Mouse (Mus musculus) limb, embryonic 12.5 days (tissue): ENCODE measurements at regions not wholly inside any gene's neighbourhood (a gene's known extent, or its start where the extent isn't known, plus 50 kb on each side); places are given as distances from the start of the nearest gene placed in this dataset.

ENCODE experiments used
- ATAC-seq: fragments of 200-750 bp; cut with Nextera tagmentation; 2 replicates; pipeline ENCODE4 v1.8.0; 2017; ENCODE audit warnings: low read depth, moderate TSS enrichment; ENCODE audit not compliant: insufficient number of reproducible peaks, insufficient read depth, low FRiP score, low TSS enrichment
- H3K27ac ChIP-seq: fragments of 300-500 bp; sonication (generic); 2 replicates; pipeline ENCODE4 v1.5.1; 2016; ENCODE audit warnings: mild to moderate bottlenecking, moderate library complexity
- H3K27me3 ChIP-seq: fragments of 300-500 bp; sonication (generic); 2 replicates; pipeline ENCODE4 v1.6.1; 2016; ENCODE audit warnings: mild to moderate bottlenecking, moderate library complexity
- H3K36me3 ChIP-seq: fragments of 300-500 bp; sonication (generic); 2 replicates; pipeline ENCODE4 v1.6.1; 2016; ENCODE audit warnings: mild to moderate bottlenecking, moderate library complexity
- H3K4me1 ChIP-seq: fragments of 300-500 bp; sonication (generic); replicated peaks from 2 replicates; pipeline ENCODE4 v1.6.1; 2016
- H3K4me2 ChIP-seq: fragments of 300-500 bp; sonication (generic); 2 replicates; pipeline ENCODE4 v1.6.1; 2016; ENCODE audit warnings: mild to moderate bottlenecking, moderate library complexity
- H3K4me3 ChIP-seq: fragments of 300-500 bp; sonication (generic); replicated peaks from 2 replicates; pipeline ENCODE4 v1.5.1; 2016; ENCODE audit warnings: mild to moderate bottlenecking
- H3K9ac ChIP-seq: fragments of 300-500 bp; sonication (generic); replicated peaks from 2 replicates; pipeline ENCODE4 v1.6.1; 2016; ENCODE audit warnings: mild to moderate bottlenecking, moderate library complexity
- H3K9me3 ChIP-seq: fragments of 300-500 bp; sonication (generic); 2 replicates; pipeline ENCODE4 v1.6.1; 2016; ENCODE audit warnings: mild to moderate bottlenecking, moderate library complexity
- WGBS: fragments of 180-500 bp; shearing (Covaris S2); methylation state at CpG from one replicate; pipeline ENCODE4 v1.1.7; 2016; 5-methylcytosine and 5-hydroxymethylcytosine counted together

DNA sequence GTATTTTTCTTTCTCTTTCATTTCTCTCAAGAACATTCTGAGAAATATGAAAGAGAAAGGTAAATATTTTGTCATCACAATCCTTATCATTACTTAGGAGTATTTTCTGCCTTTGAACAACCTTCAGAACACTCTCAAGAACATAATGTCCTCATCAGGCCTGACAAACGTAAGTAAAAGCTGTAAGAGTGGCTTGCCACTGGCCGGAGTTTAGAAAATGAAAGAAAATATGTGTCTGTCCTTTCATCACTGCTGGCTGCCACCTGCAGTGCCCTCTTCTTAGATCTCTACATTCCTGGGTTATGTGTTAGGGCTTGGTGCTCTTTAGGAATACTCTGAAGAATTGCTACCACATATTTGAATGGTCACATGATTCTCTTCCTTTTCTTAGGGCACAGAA lies 390.2 kb downstream of the 9330182O14Rik start:
- no peaks in the 10 kb centered on the region for H3K36me3 ChIP-seq
- no peak overlapping the region for H3K4me3 ChIP-seq
- H3K27me3 ChIP-seq = no peaks in the 10 kb centered on the region
- ATAC-seq = no peak
- no peaks in the 10 kb centered on the region for H3K9me3 ChIP-seq
- H3K9ac ChIP-seq = no peak overlapping the region
- H3K27ac ChIP-seq = no peak overlapping the region
- WGBS = 61% methylated on average over 2 of the region's 2 CpGs
- H3K4me2 ChIP-seq = no peak overlapping the region
- H3K4me1 ChIP-seq = no peaks in the 10 kb centered on the region

DNA sequence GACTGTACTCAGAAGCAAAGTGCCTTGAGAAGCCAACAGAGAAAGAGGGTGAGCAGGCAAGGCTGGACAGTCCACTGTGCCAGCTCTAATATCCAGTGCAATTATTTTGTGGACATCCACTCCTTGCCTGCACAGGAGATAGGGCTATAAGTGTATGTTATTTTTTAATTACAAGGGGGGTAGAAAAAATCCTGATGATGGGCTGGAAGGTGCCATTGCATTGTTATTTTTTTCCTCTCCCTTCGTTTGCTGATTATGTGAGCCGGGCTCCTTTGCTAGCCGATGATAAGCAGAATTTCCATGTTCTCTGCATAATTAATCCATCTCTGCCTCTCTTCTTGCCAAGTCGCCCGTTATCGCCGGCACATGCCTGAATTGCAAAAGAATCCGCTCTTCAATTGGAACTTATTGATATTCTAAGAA lies 399.3 kb downstream of the 9330182O14Rik start:
- no peak overlapping the region for H3K4me3 ChIP-seq
- H3K27ac ChIP-seq = no peak overlapping the region
- WGBS = 85% methylated on average over 8 of the region's 8 CpGs
- no peaks in the 10 kb centered on the region for H3K36me3 ChIP-seq
- ATAC-seq = no peak
- H3K9me3 ChIP-seq = no peaks in the 10 kb centered on the region
- no peak overlapping the region for H3K9ac ChIP-seq
- H3K4me2 ChIP-seq = no peak overlapping the region
- no peaks in the 10 kb centered on the region for H3K27me3 ChIP-seq
- no peaks in the 10 kb centered on the region for H3K4me1 ChIP-seq

DNA sequence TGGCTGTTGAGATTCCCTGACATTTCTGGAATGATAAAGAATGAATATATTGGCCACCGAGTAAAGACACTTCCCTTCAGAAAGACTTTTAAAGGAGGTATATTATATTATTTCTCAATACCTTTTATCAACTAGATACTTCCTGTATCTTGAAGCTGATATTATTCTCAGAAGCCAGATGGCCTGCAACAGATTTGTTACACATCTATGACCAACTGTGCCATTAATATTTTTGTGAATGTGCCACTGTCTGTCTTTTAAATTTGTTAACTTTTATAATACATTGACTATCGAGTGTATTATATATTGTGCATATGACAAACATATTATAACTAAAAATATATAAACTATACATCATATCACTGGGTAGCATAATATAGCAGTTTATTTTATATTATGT lies 427.5 kb downstream of the 9330182O14Rik start:
- 88% methylated on average over 2 of the region's 2 CpGs for WGBS
- ATAC-seq = no peak
- no peaks in the 10 kb centered on the region for H3K27me3 ChIP-seq

DNA sequence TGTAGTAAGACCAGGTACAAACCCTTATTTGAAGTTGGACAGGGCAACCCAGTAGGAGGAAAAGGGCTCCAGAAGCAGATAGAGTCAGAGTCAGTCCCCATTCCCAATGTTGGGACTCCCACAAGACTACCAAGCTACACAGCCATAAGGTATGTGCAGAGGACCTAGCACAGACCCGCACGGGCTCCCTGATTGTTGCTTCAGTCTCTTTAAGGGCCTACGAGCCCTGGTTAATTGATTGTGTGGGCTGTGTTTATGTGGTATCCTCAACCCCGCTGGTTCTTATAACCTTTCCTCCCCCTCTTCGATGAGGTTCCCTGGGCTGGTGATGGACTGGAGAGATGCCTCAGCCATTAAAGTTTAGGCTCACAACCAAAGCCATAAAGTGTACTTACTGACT lies 431.6 kb downstream of the 9330182O14Rik start:
- H3K27me3 ChIP-seq = no peaks in the 10 kb centered on the region
- H3K4me2 ChIP-seq = no peak overlapping the region
- no peak overlapping the region for H3K27ac ChIP-seq
- H3K9me3 ChIP-seq = no peaks in the 10 kb centered on the region
- WGBS = 32% methylated on average over 5 of the region's 5 CpGs
- no peak overlapping the region for H3K9ac ChIP-seq
- no peaks in the 10 kb centered on the region for H3K36me3 ChIP-seq
- H3K4me1 ChIP-seq = peaks cover 9% of the 10 kb centered on the region
- ATAC-seq = no peak; the same call in 1 of the 2 replicates
- no peak overlapping the region for H3K4me3 ChIP-seq

More for the DNA sequence above, 427.5 kb downstream of the 9330182O14Rik start:
- H3K9me3 ChIP-seq = no peaks in the 10 kb centered on the region
- H3K9ac ChIP-seq = no peak overlapping the region
- no peak overlapping the region for H3K4me3 ChIP-seq
- H3K36me3 ChIP-seq = no peaks in the 10 kb centered on the region
- H3K4me1 ChIP-seq = peaks cover 9% of the 10 kb centered on the region
- no peak overlapping the region for H3K27ac ChIP-seq
- H3K4me2 ChIP-seq = no peak overlapping the region

DNA sequence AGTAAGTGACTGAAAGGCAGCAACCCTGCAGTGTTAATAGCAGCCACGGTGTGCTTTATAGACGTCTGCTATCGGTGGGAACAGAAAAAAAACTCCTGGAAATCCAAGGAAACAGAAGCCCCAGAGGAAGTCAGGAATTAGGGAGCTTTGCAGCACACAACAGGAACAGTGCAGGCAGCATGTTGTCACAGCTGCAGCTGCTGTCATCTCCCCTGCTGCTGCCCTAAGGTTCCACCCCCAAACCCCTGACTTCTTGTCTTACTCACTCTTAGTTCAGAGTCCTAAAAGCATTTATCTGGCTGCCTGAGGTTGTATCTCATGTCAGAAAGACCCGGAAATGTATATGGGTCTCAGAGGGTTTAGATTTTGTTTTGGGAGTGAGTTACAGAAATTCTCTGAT lies 432.3 kb downstream of the 9330182O14Rik start:
- WGBS = 8% methylated on average over 4 of the region's 4 CpGs
- 0 out of 2 replicates have a peak overlapping the region, but pooled peaks have one; percentile 19 for H3K4me2 ChIP-seq
- no peak overlapping the region for H3K4me3 ChIP-seq
- H3K9me3 ChIP-seq = no peaks in the 10 kb centered on the region
- H3K27me3 ChIP-seq = no peaks in the 10 kb centered on the region
- H3K4me1 ChIP-seq = peaks cover 9% of the 10 kb centered on the region
- ATAC-seq = 0 out of 2 replicates have a peak, but pooled peaks have one; percentile 63
- no peaks in the 10 kb centered on the region for H3K36me3 ChIP-seq
- H3K9ac ChIP-seq = no peak overlapping the region
- no peak overlapping the region for H3K27ac ChIP-seq

DNA sequence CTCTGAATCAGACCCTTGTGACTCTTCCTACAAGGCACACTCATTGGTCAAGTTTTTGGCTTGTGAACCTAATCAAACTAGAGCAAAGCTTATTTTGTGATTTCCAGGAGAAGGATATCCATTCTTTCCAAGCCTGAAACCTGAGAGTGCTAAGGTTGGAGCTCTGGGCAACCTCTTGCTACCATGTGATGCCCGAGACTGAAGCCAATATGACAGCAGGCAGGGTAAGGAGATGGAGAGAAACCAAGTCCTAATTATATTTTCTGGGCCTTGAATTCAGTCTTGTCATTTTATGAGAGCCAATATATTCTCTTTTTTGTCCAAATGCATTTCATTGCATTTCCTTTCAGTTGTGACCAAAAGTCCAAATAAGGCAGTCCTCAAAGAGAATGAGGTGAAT lies 434.5 kb downstream of the 9330182O14Rik start:
- Histone ChIP-seq H3K4me1 (peaks cover 9% of the 10 kb centered on the region), H3K9ac (no peak overlapping the region), H3K4me3 (no peak overlapping the region), H3K36me3 (no peaks in the 10 kb centered on the region), H3K9me3 (no peaks in the 10 kb centered on the region), H3K27ac (no peak overlapping the region), H3K27me3 (no peaks in the 10 kb centered on the region), H3K4me2 (no peak overlapping the region)
- WGBS = 85% methylated on average over 1 of the region's 1 CpGs
- no peak for ATAC-seq
